Mouse (Mus musculus): Measurements from ENCODE around the gene Ssc5d.

DNA sequence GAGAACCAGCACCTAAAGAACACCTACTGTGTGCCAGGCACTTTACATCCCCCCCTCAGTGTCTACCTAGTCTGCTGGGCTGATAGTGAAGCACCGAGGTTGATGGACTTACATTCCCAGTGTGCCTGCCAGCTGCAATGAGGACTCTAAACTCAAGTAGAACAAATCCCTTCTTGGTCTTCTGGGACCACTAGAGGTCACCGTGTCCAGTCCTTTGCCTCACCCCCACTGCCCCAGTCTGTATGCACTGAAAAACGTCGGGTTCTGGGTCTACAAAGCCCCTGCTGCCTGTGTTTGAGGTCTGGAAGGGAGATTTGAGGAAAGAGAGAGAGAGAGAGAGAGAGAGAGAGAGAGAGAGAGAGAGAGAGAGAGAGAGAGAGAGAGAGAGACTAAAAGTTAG, 1.1 kb upstream of the Ssc5d start:
- no peak for TF ChIP-seq GATA1 (IDR thresholded peaks at IDR 0.05; ENCODE audit: borderline replicate concordance, low read length)
- TF ChIP-seq FLI1 (IDR thresholded peaks at IDR 0.05; ENCODE audit: low read length), result no peak
